Mouse (Mus musculus) limb, embryonic 14.5 days (tissue): ENCODE measurements around the gene Col4a2. TPM values are rescaled to one million over a fixed set of nuclear protein-coding genes. Genes with fewer than 3 reads are reported as not detected.

ENCODE experiments used
- ATAC-seq: fragments of 200-750 bp; cut with Nextera tagmentation; 2 replicates; pipeline ENCODE4 v1.8.0; 2017; ENCODE audit warnings: low read depth, moderate number of reproducible peaks, moderate TSS enrichment; ENCODE audit not compliant: low FRiP score
- DNase-seq: peaks from one replicate; pipeline ENCODE4 v3.0.0-alpha.2; 2015; ENCODE audit warnings: low spot score
- H3K27ac ChIP-seq: fragments of 300-500 bp; sonication (generic); replicated peaks from 2 replicates; pipeline ENCODE4 v1.5.1; 2014; ENCODE audit warnings: low read depth, mild to moderate bottlenecking, low read length, moderate library complexity, mixed read lengths
- H3K27me3 ChIP-seq: fragments of 300-500 bp; sonication (generic); 2 replicates; pipeline ENCODE4 v1.6.1; 2014; ENCODE audit warnings: low read length, mixed read lengths; ENCODE audit not compliant: control insufficient read depth, insufficient read depth
- H3K36me3 ChIP-seq: fragments of 300-500 bp; sonication (generic); 2 replicates; pipeline ENCODE4 v1.6.1; 2014; ENCODE audit warnings: mild to moderate bottlenecking, low read length, moderate library complexity, mixed read lengths; ENCODE audit not compliant: control insufficient read depth, insufficient read depth
- H3K4me1 ChIP-seq: fragments of 300-500 bp; sonication (generic); 2 replicates; pipeline ENCODE4 v1.6.1; 2014; ENCODE audit warnings: antibody characterized with exemption, low read length, mixed read lengths; ENCODE audit not compliant: control insufficient read depth, insufficient read depth
- H3K4me2 ChIP-seq: fragments of 300-500 bp; sonication (generic); replicated peaks from 2 replicates; pipeline ENCODE4 v1.6.1; 2014; ENCODE audit warnings: low read depth, mild to moderate bottlenecking, low read length, moderate library complexity; ENCODE audit not compliant: severe bottlenecking
- H3K4me3 ChIP-seq: fragments of 300-500 bp; sonication (generic); replicated peaks from 2 replicates; pipeline ENCODE4 v1.5.1; 2014; ENCODE audit warnings: low read length
- H3K9ac ChIP-seq: fragments of 300-500 bp; sonication (generic); 2 replicates; pipeline ENCODE4 v1.6.1; 2014; ENCODE audit warnings: mild to moderate bottlenecking, low read depth, low read length, moderate library complexity; ENCODE audit not compliant: severe bottlenecking
- H3K9me3 ChIP-seq: fragments of 300-500 bp; sonication (generic); 2 replicates; pipeline ENCODE4 v1.6.1; 2016; ENCODE audit warnings: low read length; ENCODE audit not compliant: control insufficient read depth
- POLR2A ChIP-seq: fragments of 200-500 bp; IDR thresholded peaks from 2 replicates; pipeline ENCODE4 v1.8.0; 2012; ENCODE audit warnings: inconsistent platforms, mild to moderate bottlenecking, moderate library complexity, borderline replicate concordance; ENCODE audit not compliant: insufficient read depth, insufficient read length; ENCODE audit errors: extremely low read depth
- WGBS: fragments of 180-500 bp; shearing (Covaris S2); extraction: QIAGEN DNeasy Blood & Tissue Kit; methylation state at CpG from one replicate; pipeline ENCODE4 v1.1.7; 2014; 5-methylcytosine and 5-hydroxymethylcytosine counted together
- polyA plus RNA-seq, 2 experiments: library from polyadenylated mRNA; depleted of rRNA in 1 of 2; stranded (reverse) in 1 of 2; unstranded in 1 of 2; fragments of >200 nt; fragmentation: Nextera tagmentation in 1 of 2; extraction: Ambion mirVana in 1 of 2; gene quantifications; 2 replicates each; pipeline versions ENCODE4 v1.2.1 to v1.2.3; 2012 to 2014

Col4a2 gene
- polyA plus RNA-seq, 2 experiments, result 76.4 to 89.0 TPM

DNA sequence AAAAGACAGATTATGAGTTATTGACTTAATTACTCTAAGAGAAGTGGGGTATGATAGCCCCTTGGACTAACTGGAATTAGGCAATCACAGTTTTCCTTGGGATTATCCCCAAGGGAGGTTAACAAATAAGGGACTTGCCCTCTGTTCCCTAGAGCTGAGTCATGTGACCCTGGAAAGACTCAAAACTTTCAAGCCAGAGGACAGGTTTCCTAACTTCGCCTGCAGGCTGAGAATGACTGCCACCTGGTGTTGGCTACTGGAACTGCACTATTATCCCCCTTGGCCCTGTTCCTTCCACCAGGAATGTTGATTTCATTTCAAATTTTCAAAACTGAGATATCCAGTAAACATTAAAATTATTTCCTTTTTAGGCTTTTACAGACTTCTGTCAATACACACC, 80.1 kb downstream of the Col4a2 start:
- whole genome bisulfite sequencing, result 6% methylated on average over 1 of the region's 1 CpGs
- no peak overlapping the region for H3K9ac ChIP-seq
- H3K9me3 ChIP-seq, result 0 out of 2 replicates have a peak, but pooled peaks cover 5% of the 10 kb centered on the region
- peaks cover 17% of the 10 kb centered on the region for H3K4me1 ChIP-seq
- H3K27me3 ChIP-seq, result no peaks in the 10 kb centered on the region
- no peak overlapping the region for H3K4me2 ChIP-seq
- no peak overlapping the region for H3K4me3 ChIP-seq
- ATAC-seq, result peak; percentile 57; the same call in 1 of the 2 replicates
- TF ChIP-seq POLR2A, result no peak
- DNase-seq, result peak; percentile 85
- 0 out of 2 replicates have a peak, but pooled peaks cover 2% of the 10 kb centered on the region for H3K36me3 ChIP-seq
- no peak overlapping the region for H3K27ac ChIP-seq

DNA sequence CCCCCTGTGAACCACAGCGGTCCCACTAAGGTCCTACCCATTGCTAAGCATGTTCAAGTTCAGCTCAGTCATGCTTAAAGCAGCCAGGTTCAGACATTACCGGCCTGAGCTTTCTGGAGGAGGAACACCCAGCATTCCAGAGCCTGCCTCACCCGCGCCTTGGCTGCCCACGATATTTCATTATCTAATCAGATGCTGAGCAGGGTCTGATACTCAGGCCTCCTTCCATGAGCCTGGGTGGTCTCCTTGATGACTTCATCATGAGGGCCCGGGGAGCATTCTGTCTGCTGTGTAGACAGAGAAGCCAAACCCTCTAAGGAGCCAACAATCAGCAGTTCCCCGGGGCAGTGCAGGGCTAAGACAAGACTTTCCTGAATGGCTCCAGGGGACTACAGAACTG, 80.6 kb downstream of the Col4a2 start:
- DNase-seq (peak; percentile 45), ATAC-seq (peak; percentile 51; the same call in 1 of the 2 replicates)
- Histone ChIP-seq H3K27ac (peak overlapping the region; percentile 39; the same call in 1 of the 2 replicates), H3K9me3 (0 out of 2 replicates have a peak, but pooled peaks cover 5% of the 10 kb centered on the region), H3K4me2 (no peak overlapping the region), H3K4me3 (no peak overlapping the region), H3K9ac (no peak overlapping the region), H3K4me1 (peaks cover 17% of the 10 kb centered on the region), H3K27me3 (no peaks in the 10 kb centered on the region), H3K36me3 (0 out of 2 replicates have a peak, but pooled peaks cover 2% of the 10 kb centered on the region)
- no peak for TF ChIP-seq POLR2A
- WGBS, result 49% methylated on average over 7 of the region's 7 CpGs

DNA sequence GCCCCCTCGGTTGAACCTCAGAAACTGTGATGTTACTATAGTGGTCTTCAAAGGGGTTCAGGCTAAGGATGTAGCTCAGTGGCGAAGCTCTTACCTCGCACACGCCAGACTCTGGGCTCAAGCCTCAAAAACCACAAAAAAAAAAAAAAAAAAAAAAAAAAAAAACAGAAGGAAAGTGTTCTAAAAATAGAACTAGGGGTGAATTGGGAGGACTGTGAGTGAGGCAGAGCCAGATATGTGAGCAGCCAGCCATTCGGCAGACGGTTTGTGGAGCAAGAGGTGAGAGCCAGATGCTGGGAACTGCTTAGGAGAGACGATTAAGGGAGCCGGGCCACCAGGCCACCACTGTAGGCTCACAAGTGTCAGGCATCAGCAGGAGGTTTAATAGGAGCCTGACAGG, 81.0 kb downstream of the Col4a2 start:
- no peak for TF ChIP-seq POLR2A
- Histone ChIP-seq H3K9ac (no peak overlapping the region), H3K36me3 (0 out of 2 replicates have a peak, but pooled peaks cover 2% of the 10 kb centered on the region), H3K27me3 (no peaks in the 10 kb centered on the region), H3K27ac (peak overlapping the region; percentile 39; the same call in 1 of the 2 replicates), H3K4me2 (no peak overlapping the region), H3K9me3 (0 out of 2 replicates have a peak, but pooled peaks cover 5% of the 10 kb centered on the region), H3K4me3 (no peak overlapping the region), H3K4me1 (peaks cover 17% of the 10 kb centered on the region)
- 21% methylated on average over 8 of the region's 8 CpGs for WGBS
- peak; percentile 51 for DNase-seq
- ATAC-seq, result peak; percentile 28; the same call in 1 of the 2 replicates

DNA sequence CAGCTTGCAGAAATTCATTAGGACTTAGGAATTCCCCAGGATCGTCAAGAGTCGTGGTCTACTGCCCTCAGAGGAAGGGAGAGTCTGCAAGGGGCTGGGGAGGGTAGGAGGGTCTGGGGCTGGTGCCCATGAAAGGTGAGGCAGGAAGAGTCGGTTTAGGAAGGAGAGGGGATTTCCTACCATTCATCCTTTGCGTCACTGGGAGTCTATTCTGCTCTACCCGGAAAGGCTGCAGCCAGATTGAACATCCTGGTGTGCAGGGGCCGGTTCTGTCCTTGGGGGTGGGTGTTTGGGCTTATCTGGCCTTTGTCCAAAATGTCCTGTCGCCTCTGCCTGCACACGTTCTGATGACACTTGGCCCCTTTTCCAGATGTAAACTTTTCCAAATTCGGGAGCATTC, 82.2 kb downstream of the Col4a2 start:
- DNase-seq, result no peak
- 61% methylated on average over 9 of the region's 9 CpGs for WGBS
- no peak for TF ChIP-seq POLR2A

DNA sequence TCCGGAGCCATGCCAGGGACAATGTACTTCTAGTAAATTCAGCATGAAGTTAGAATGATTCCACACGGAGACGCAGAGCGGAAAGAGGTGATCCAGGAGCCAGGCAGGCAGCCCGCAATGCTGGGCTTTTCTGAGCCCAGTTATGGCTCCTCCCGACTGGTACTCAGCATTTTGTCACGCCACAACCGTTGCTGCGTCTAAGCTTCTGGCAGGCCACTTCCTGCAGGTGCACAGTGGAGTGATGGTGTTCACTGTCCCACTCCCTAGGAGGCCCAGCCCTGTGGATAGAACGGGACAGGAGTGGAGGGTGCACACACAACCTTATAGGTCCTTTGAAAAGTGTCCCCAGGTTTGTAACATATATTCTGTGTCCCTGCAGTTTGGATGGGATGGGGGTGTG, 83.0 kb downstream of the Col4a2 start:
- H3K27ac ChIP-seq, result 0 out of 2 replicates have a peak overlapping the region, but pooled peaks have one; percentile 2
- no peak for ATAC-seq
- H3K36me3 ChIP-seq, result 0 out of 2 replicates have a peak, but pooled peaks cover 2% of the 10 kb centered on the region
- peaks cover 26% of the 10 kb centered on the region for H3K4me1 ChIP-seq
- 74% methylated on average over 10 of the region's 10 CpGs for WGBS
- H3K4me2 ChIP-seq, result no peak overlapping the region
- DNase-seq, result no peak
- TF ChIP-seq POLR2A, result no peak
- H3K27me3 ChIP-seq, result no peaks in the 10 kb centered on the region
- no peak overlapping the region for H3K4me3 ChIP-seq
- H3K9me3 ChIP-seq, result 0 out of 2 replicates have a peak, but pooled peaks cover 5% of the 10 kb centered on the region
- no peak overlapping the region for H3K9ac ChIP-seq

More for the DNA sequence above, 82.2 kb downstream of the Col4a2 start:
- 0 out of 2 replicates have a peak, but pooled peaks cover 5% of the 10 kb centered on the region for H3K9me3 ChIP-seq
- H3K4me1 ChIP-seq, result peaks cover 17% of the 10 kb centered on the region
- H3K36me3 ChIP-seq, result 0 out of 2 replicates have a peak, but pooled peaks cover 2% of the 10 kb centered on the region
- ATAC-seq, result no peak
- no peaks in the 10 kb centered on the region for H3K27me3 ChIP-seq
- H3K9ac ChIP-seq, result no peak overlapping the region
- H3K27ac ChIP-seq, result no peak overlapping the region
- no peak overlapping the region for H3K4me3 ChIP-seq
- no peak overlapping the region for H3K4me2 ChIP-seq
